Mouse (Mus musculus) naive thymus-derived CD4-positive, alpha-beta T cell, adult 2 months (primary cell): ENCODE measurements at regions not wholly inside any gene's neighbourhood (a gene's known extent, or its start where the extent isn't known, plus 50 kb on each side); places are given as distances from the start of the nearest gene placed in this dataset.
"Not testable (repeated sequence)": the region's sequence is repeated elsewhere in the genome, so short reads cannot be mapped to it uniquely, and the experiment has no call there.

Source experiments
- DNase-seq: peaks from one replicate; pipeline ENCODE4 v3.0.0-alpha.2; 2011; ENCODE audit warnings: low read depth

DNA sequence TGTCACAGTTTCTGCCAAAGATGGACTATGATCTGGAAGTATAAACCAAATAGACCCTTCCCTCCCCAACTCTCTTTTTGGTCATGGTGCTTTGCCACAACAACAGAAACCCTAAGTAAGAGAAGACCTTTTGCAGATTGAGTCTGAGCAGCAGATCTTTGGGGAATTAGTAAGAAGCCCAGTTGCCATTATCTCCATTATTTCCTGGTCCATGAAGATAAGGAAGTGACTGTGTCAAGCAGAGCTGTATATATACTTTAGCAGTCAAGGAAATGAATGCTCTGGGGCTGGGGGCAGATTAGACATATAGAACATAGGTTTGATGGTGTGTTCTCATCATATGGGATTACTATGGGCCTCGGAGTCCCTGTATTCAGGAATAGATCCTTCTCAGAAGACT is 117.8 kb upstream of the C9orf72 start:
- DNase-seq, result no peak

DNA sequence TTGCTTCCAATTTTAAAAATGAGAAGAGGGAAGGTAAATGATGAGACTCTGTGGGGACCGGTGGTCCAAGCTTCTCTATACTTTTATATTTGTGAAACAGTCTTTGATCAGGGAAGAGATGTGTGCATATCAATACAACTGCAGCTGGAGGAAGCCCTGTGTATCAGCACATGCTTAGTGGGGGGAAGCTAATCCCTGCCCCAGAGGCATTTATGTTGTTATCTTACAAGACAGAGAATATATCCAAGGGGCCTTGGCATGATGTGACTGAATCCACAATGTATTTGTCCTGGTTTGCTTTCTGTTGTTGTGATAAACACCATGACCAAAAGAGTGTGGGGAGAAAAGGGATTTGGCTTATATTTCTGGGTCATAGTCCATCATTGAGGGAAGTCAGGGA is 105.2 kb upstream of the C9orf72 start:
- DNase-seq, result no peak

DNA sequence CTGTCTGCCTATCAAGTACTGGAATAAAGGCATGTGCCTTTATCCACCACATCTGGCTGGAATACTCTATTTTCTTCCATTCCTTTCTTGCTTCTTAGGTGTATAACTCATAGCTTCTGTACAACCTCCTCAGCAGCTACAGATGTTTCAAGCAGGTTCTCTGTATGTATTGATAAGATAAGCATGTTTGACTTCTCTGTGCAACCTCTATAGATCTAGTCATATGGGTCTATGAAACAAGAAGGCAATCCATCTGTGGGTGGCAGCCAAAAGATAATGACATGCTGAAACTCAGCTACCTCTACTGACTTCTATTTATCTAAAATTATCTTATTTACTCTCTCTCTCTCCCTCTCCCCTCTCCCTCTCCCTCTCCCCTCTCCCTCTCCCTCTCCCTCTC is 99.3 kb upstream of the C9orf72 start:
- DNase-seq, result no peak

DNA sequence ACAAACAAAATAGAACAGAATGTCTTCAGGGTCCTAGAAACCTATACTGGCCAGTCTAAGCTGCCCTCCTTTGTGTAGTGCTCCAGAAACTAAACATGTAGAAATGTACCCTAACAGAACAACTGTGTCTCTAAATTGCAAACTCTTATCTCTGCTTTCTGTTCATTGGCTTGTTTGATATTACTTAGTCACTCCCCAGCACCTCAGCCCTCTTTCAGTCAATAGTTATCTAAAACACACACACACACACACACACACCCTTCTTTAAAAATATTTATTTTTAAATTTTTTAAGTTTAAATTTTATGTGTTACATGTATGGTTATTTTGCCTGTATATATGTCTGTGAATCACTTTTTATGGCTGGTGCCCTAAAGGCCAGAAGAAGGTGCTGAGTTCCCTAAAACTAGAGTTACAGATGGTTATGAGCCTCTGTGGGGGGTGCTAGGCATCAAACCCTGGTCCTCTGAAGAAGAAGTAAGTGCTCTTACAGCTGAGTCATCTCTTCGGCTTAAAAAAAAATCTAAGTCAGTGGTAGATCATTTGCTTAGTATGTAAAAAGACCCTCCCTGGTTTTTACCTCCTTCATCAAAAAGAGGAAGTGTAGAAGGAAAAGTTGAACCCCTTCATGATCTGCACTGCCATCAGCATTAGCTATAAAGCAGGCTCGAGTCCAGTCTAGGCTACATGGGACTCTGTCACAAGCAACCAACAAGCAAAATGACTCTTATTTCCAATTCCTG is 96.6 kb upstream of the C9orf72 start:
- no peak for DNase-seq

DNA sequence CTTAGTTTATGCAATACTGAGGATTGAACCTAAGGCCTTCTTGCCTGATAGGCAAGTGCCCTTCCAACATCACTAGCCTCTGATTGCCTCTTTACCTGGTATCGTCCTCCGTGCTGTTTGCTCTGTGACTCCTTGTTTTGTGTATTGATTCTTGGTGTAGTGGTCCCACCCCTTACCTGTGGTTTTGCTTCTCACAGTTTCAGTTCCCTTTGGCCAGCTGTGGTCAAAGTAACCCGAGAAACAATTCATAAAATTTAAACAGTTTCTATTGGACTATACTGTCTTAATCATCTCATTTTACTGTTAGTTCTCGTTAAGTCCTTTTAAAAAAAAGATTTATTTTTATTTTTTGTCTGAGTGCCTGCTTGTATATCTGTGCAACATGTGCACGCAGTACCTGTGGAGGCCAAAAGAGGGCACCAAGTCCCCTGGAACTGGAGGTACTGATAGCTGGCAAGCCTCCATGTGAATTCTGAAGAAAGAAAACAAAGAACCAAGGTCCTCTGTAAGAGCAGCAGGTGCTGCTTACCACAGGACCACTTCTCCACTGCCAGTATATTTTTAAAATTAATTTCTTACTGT is 84.5 kb upstream of the C9orf72 start:
- peak; percentile 2 for DNase-seq

DNA sequence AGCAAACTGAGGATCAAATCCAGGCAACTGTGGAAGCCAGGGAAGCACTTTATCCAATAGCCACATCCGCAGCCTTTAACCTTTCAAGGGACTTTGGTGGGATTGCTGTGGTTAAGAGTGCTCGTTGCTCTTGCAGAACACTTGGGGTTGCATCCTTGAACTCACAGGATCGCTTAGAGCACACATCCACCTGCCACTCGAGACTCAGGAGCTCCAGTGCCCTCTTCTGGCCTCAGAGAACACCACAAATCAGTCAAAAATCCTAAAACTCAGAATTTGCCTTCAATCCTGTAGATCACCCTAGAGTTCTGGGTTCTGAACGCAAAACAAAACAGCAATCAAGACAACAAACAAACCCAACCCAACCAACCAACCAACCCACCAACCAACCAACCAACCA is 82.2 kb upstream of the C9orf72 start:
- DNase-seq, result no peak

DNA sequence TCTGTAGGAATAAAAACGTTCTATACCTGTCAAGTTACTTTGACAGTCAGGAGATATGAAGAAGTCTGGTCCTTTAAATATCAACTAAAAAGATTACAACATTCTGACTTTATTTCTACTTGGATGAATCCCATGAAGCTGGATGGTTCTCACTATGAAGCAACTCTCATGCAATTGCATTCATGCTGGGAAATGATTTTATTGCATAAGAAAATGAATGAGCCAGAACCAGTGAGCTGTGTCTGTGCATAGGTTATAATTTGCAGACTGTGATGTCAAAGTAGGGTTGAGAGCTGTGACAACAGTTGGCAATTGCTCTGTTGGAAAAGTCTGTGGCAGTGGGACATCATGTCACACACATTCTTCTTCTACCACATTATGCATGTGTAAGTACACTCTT is 79.2 kb upstream of the C9orf72 start:
- DNase-seq, result no peak

DNA sequence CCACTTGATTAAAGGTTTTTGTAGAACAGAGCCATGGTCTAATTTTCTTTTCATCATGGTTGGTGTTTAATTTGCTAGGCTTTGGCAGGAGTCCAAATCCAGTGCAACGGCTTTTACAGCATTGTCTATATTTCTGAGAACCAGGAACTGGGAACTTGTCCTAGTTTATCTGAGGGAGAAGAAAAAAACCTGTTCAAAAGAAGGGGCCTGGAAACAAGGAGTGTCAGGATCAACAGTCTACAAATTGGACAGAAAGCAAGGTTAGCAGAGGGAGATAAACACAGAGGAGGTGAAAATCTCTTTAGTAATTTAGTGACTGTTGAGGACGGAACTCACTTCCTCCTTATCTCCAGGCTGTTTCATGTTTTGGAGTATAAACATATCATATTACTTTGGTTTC is 74.9 kb upstream of the C9orf72 start:
- DNase-seq, result no peak

DNA sequence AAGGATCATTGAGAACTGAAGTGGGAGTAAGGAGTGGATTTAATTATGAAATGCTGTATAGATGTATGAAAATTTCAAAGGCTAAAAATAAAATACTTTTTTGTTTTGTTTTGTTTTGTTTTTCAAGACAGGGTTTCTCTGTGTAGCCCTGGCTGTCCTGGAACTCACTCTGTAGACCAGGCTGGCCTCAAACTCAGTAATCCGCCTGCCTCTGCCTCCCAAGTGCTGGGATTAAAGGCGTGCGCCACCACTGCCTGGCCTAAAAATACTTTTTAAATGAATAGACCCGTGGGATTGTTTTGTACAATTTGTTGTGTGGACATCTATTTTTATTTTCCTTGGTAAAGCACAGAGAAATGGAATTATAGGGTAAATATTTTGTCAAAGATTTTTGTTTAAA is 74.4 kb upstream of the C9orf72 start:
- not testable (repeated sequence) for DNase-seq

DNA sequence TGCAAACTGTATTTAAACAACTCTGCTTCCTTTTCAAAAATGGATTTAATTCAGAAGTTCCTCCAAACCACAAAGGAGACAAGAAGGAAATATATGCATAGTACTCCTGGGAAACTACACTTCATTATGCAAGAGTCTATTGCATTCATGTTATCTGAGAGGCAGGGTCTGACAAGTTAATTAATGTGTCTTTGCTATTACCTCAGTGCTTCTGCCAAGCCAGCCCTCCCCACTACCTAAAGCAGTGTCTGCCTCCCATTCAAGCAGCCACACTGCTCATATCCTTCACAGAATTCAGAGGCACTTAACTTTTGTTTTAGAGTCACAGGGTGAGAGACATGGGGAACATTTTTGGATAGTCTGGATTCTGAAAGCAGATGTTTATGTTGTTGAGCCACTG is 58.6 kb upstream of the C9orf72 start:
- DNase-seq, result no peak
